Mouse (Mus musculus) midbrain, postnatal 0 days (tissue): ENCODE results near the gene Gm42688. TPM values are rescaled to one million over a fixed set of nuclear protein-coding genes. Genes with fewer than 3 reads are reported as not detected.

Experiments
- ATAC-seq: fragments of 200-750 bp; cut with Nextera tagmentation; 2 replicates; pipeline ENCODE4 v1.8.0; 2017; ENCODE audit warnings: moderate number of reproducible peaks, mild to moderate bottlenecking, moderate TSS enrichment, moderate library complexity; ENCODE audit not compliant: low FRiP score
- DNase-seq: peaks from one replicate; pipeline ENCODE4 v3.0.0-alpha.2; 2015; ENCODE audit warnings: low spot score
- H3K27ac ChIP-seq: fragments of 300-500 bp; sonication (generic); 2 replicates; pipeline ENCODE4 v1.5.1; 2014; ENCODE audit warnings: low read depth, mild to moderate bottlenecking, low read length, mixed read lengths
- H3K27me3 ChIP-seq: fragments of 300-500 bp; sonication (generic); 2 replicates; pipeline ENCODE4 v1.6.1; 2014; ENCODE audit warnings: low read length, control low read depth, mixed read lengths; ENCODE audit not compliant: insufficient read depth
- H3K36me3 ChIP-seq: fragments of 300-500 bp; sonication (generic); 2 replicates; pipeline ENCODE4 v1.6.1; 2014; ENCODE audit warnings: low read length, control low read depth, mixed read lengths; ENCODE audit not compliant: insufficient read depth
- H3K4me1 ChIP-seq: fragments of 300-500 bp; sonication (generic); 2 replicates; pipeline ENCODE4 v1.6.1; 2014; ENCODE audit warnings: mild to moderate bottlenecking, control low read depth, antibody characterized with exemption, low read length, mixed read lengths; ENCODE audit not compliant: insufficient read depth
- H3K4me2 ChIP-seq: fragments of 300-500 bp; sonication (generic); 2 replicates; pipeline ENCODE4 v1.6.1; 2014; ENCODE audit warnings: low read depth, mild to moderate bottlenecking, low read length, mixed read lengths; ENCODE audit not compliant: poor library complexity, severe bottlenecking
- H3K4me3 ChIP-seq: fragments of 300-500 bp; sonication (generic); 2 replicates; pipeline ENCODE4 v1.5.1; 2014; ENCODE audit warnings: low read depth, mild to moderate bottlenecking, low read length, moderate library complexity
- H3K9ac ChIP-seq: fragments of 300-500 bp; sonication (generic); replicated peaks from 2 replicates; pipeline ENCODE4 v1.6.1; 2014; ENCODE audit warnings: mild to moderate bottlenecking, low read length, moderate library complexity, mixed read lengths; ENCODE audit not compliant: poor library complexity, severe bottlenecking
- H3K9me3 ChIP-seq: fragments of 300-500 bp; sonication (generic); 2 replicates; pipeline ENCODE4 v1.6.1; 2016; ENCODE audit warnings: low read length, control low read depth
- CTCF ChIP-seq: IDR thresholded peaks from 2 replicates; pipeline ENCODE4 v1.5.1; 2016; ENCODE audit warnings: antibody characterized with exemption, mild to moderate bottlenecking
- WGBS: fragments of 180-500 bp; shearing (Covaris S2); extraction: QIAGEN DNeasy Blood & Tissue Kit; methylation state at CpG from one replicate; pipeline ENCODE4 v1.1.7; 2014; 5-methylcytosine and 5-hydroxymethylcytosine counted together
- polyA plus RNA-seq: library from polyadenylated mRNA; unstranded; fragments of >200 nt; fragmentation: Nextera tagmentation; extraction: Ambion mirVana; gene quantifications from 2 replicates; pipeline ENCODE4 v1.2.1, GENCODE M21; 2015
- total RNA-seq: library from RNA; depleted of rRNA; stranded (reverse); fragments of >200 nt; gene quantifications from 2 replicates; pipeline ENCODE4 v1.2.3, GENCODE M21; 2014

Gene Gm42688
- total and polyA plus RNA-seq, 2 experiments from 2014 or later = 3.5 to 4.4 TPM

DNA sequence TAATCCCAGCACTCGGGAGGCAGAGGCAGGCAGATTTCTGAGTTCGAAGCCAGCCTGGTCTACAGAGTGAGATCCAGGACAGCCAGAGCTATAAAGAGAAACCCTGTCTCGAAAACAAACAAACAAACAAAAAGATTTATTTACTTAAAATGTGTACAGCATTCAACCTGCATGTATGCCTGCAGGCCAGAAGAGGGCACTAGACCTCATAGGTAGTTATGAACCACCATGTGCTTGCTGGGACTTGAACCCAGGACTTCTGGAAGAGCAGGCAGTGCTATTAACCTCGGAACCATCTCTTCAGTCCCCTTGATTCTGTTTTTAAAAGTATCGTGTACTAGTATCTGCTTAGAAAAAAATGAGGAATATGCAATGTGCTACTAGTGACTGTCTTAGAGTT lies 26.0 kb downstream of the Gm42688 start:
- H3K9me3 ChIP-seq = no peaks in the 10 kb centered on the region
- H3K9ac ChIP-seq = no peak overlapping the region
- DNase-seq (no peak), ATAC-seq (no peak)
- no peak overlapping the region for H3K4me3 ChIP-seq
- H3K4me1 ChIP-seq = no peaks in the 10 kb centered on the region; the same call in 1 of the 2 replicates
- no peak overlapping the region for H3K4me2 ChIP-seq
- no peaks in the 10 kb centered on the region for H3K36me3 ChIP-seq
- peak; percentile 40; the same call in 1 of the 2 replicates for TF ChIP-seq CTCF
- H3K27ac ChIP-seq = no peak overlapping the region
- no peaks in the 10 kb centered on the region for H3K27me3 ChIP-seq
- 97% methylated on average over 5 of the region's 5 CpGs for WGBS

DNA sequence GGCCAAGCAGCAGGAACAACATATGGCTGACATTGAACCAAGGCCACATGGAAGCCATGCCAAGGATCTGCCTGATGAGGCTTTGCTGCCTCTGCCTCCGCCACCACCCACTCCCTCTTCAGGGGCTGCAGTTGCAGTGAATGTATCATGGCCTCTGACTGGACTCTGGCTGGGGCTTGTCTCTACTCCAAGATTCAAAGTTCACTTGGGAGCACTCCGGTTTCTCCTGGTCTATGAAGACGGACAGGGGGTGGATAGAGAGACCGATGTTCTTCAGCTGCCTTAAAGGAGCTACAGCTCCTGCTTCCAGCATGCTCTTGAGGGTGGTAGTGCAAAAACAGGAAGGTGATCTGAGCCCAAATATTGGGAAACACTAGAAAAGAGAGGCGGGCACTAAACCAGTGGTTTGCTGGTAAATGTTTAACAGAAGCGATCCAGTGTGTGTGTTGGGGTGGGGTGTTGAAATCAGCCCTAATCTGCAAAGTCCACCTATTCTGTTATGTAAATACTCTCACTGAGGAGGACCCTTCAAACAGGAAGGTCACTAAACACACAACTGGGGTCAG lies 30.1 kb downstream of the Gm42688 start:
- Histone ChIP-seq H3K9ac (no peak overlapping the region), H3K4me2 (no peak overlapping the region), H3K9me3 (no peaks in the 10 kb centered on the region), H3K4me1 (no peaks in the 10 kb centered on the region), H3K27me3 (no peaks in the 10 kb centered on the region; the same call in 1 of the 2 replicates), H3K27ac (no peak overlapping the region), H3K36me3 (no peaks in the 10 kb centered on the region), H3K4me3 (no peak overlapping the region)
- WGBS = 76% methylated on average over 6 of the region's 6 CpGs
- DNase-seq = no peak
- ATAC-seq = no peak
- no peak for TF ChIP-seq CTCF

DNA sequence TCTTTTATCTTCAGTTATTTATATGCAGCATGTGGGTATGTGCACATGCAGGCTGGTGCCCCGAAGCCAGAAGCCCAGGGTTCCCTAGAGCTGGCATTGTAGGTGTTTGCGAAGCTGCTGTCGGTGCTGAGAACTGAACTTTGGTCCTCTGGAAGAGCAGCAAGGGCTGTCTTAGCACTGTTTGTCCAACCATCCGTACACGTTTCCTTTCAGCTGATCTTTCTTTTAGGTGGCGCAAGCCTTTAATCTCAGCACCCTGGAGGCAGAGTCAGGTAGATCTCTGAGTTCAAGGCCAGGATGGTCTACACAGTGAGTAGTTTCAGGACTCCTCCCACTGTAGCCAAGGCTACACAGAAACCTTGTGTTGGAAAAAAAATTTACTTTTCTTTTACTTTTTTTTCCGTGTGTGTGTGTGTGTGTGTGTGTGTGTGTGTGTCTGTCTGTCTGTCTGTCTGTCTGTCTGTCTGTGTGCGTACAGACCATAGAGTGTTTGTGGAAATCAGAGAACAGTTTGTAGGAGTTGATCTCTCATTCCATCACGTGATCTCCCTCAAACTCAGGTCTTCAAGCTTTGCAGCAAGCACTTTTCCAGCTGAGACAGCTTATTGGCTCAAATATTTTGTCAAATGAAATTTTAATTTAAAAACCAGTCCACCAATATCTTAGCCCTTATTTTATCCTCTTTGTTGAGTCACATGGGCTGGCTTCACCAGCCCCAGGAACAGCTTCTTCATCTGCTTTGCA lies 30.9 kb downstream of the Gm42688 start:
- no peak for DNase-seq
- Histone ChIP-seq H3K4me1 (no peaks in the 10 kb centered on the region), H3K27me3 (peaks cover 4% of the 10 kb centered on the region), H3K9ac (no peak overlapping the region), H3K4me3 (no peak overlapping the region), H3K9me3 (no peaks in the 10 kb centered on the region), H3K27ac (no peak overlapping the region), H3K4me2 (no peak overlapping the region), H3K36me3 (no peaks in the 10 kb centered on the region)
- no peak for TF ChIP-seq CTCF
- WGBS = 87% methylated on average over 9 of the region's 9 CpGs
- ATAC-seq = no peak

DNA sequence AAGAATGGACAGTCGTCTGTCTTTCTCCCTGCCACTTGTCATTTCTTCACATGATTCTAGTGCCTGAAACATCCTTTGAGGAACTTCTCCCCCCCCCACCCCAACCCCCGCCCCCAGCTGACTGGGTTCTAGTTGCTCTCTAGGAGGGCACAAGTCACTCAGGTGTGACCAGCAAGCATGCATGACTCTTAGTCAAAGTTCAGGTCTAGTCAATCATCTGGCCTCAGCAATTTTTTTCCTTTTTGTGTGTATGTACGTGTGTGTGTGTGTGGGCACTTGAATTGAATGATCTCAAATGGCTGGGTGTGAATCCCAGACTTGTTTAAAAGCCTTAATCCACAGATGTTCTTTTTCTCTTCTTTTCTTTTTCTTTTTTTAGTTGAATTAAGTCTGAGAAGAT lies 32.8 kb downstream of the Gm42688 start:
- no peaks in the 10 kb centered on the region for H3K36me3 ChIP-seq
- no peaks in the 10 kb centered on the region for H3K9me3 ChIP-seq
- no peak for DNase-seq
- no peak overlapping the region for H3K27ac ChIP-seq
- no peak overlapping the region for H3K9ac ChIP-seq
- 81% methylated on average over 3 of the region's 3 CpGs for WGBS
- no peak overlapping the region for H3K4me3 ChIP-seq
- ATAC-seq = no peak
- H3K4me1 ChIP-seq = no peaks in the 10 kb centered on the region
- TF ChIP-seq CTCF = no peak
- no peak overlapping the region for H3K4me2 ChIP-seq
- H3K27me3 ChIP-seq = peaks cover 7% of the 10 kb centered on the region

DNA sequence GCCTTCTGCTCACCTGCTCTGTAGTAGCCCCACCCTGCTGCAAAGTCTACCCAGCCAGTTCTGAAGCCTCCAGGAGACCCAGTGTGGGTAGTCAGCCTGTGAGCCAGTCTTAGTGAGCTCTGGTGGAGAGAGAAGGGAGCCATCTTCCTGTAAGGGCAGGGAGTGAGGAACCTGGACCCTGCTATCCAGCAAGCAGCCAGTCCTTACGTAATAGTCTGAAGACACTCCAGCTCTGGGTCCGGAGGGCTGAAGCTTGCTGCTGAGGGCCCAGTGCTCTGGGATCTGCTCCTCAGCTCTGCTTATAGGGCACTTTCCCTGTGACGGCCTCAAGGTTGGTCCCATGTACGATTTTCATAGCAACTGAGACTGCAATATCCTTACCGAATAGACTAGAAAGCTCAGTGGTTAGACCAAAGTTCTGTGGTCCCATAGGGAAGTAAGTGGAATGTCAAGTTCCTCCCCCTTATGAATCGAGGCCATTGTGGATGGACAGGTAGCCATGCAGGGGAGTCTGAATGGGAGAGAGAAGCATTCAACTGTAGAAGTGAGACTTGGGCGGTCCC lies 33.6 kb downstream of the Gm42688 start, which contains the start of gene Rtkn:
Rtkn (plus strand) TSS at position 513 of the 563 bp plus-strand sequence.
- Histone ChIP-seq H3K4me1 (no peaks in the 10 kb centered on the region), H3K27me3 (peaks cover 7% of the 10 kb centered on the region), H3K9ac (0 out of 2 replicates have a peak within 1 kb of the TSS, but pooled peaks have one; percentile 24), H3K4me2 (peak within 1 kb of the TSS; percentile 51), H3K4me3 (peak within 1 kb of the TSS; percentile 9; the same call in 1 of the 2 replicates), H3K9me3 (no peaks in the 10 kb centered on the region), H3K36me3 (no peaks in the 10 kb centered on the region), H3K27ac (no peak within 1 kb of the TSS)
- no peak for TF ChIP-seq CTCF
- no peak for ATAC-seq
- 58% methylated on average over 7 of the region's 7 CpGs for WGBS
- DNase-seq = no peak
